Mouse (Mus musculus): ENCODE data around the gene Gm21987. TPM values are rescaled to one million over a fixed set of nuclear protein-coding genes. Genes with fewer than 3 reads are reported as not detected.
A peak's percentile ranks its signal among the peaks of the same experiment; 100 is the strongest.

Gene Gm21987
- total RNA-seq, 2 experiments from 2014 or later, result not detected

DNA sequence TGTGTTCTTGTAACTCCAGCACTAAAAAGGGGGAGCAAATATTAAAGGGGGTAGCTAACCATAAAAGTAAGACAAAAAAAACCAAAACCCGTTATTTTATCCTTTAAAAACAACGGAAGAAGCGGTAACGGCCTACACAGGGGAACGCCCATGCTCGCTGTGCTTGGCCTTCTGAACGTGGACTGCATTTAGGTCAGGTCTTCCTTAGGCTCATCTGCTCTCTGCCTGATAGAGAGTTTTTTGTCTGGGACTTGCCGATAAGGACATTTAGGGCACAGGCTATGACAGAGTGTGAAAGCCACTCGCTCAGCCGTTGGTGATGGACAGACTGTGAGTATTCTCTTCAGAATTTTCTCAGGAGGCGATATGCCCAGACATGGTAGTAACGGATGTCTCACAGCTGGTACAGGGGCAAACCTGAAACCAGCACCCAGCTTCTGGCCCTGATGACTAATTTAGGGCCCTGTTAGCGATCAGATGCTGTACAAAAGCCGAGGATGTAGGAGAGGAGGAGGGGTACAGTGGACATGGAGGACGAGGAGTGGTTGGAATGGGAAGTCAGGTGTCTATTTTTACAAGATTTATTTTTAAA lies 25.0 kb downstream of the Gm21987 start:
- DNase-seq, result no peak

GRCm38 (mm10) chr16:38372876-38373275 lies 26.0 kb downstream of the Gm21987 start:
- DNase-seq, result no peak

GRCm38 (mm10) chr16:38373439-38373838 lies 26.6 kb downstream of the Gm21987 start:
- no peak for DNase-seq

DNA sequence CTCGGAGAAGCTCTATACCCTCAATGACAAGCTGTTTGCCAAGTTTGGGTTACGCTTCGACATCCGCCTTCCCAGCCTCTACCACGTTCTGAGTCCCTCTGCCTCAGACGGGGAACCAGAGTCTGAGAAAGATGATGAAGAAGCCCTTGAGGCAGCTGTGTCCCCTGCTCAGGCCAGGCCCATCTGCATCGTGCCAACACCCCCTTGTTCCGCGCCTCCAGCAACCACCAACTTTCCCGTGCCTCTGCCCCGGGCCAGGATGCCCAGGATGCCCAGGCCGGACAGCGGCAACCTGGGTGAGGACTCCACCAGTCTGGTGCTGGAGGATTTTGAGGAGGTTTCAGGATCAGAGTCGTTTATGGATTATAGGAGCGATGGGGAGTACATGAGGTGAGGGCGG lies 27.1 kb downstream of the Gm21987 start:
- no peak for DNase-seq

DNA sequence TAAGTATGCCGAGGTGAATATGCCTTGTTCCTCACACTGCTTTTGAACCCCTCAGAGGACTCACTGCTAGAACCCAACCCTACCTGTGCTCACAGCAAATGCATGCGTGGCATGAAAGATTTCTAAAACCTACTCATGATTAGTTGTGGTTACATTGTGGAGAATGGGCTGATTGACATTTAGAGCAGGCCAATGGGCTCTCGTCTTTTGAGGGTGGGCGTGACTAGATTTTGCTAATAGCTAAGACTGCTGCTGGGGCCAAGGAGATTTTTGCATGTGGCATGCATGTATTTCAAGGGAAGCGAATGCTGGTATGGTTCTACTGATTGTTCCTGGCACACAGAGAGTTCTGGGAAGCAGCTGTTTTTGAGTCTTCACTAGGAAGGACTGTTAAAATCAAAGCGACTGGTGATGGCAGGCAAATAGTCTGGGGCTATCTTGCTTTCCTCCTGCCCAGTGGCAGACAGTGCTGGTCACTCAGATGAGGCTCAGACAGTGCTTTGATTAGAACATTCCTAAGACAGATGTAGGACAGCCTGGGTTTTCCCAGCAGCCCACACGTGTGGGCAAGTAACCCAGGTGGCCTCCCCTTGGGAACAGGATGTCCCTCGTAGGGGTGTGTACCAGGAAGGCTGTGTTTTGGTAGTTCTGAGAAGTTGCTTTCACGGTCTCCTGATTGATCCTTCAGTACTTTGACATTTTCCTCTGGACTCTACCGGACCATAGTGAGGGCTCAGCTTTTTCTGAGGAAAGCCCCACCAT lies 27.7 kb downstream of the Gm21987 start:
- no peak for DNase-seq

GRCm38 (mm10) chr16:38375182-38375581 lies 28.3 kb downstream of the Gm21987 start:
- DNase-seq, result no peak

DNA sequence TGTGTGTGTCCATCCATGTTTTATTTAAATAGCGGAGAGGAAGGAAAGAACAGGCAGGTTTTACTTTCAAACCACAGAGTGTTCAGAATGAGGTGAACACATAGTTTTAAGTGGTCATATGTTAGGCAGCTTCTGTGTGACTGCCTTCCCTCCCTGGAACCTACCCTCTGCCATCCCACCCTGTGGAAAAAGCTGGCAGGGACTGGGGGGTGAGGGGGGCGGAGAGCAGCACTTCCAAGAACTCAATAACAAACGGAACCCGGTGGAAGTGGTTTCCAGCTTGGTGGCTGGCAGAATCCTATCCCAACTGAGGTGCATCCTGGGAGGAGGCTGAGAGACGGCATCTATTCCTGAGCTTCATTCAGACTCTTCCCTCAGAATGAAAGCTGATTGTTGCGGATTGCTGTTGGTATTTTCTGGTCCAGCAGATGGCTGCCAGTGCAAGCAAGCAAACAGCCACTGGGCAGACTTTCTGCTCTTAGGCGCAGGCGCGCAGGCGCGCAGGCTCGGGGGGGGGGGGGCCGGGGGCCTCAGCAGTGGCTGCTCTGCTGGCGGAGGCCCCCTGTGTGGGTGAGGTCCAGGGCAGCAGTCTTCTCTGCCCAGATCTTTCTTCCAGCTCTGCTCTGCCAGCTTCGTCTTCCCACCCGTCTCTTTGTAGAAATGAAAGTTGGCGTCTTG lies 29.5 kb downstream of the Gm21987 start:
- peak; percentile 61 for DNase-seq

DNA sequence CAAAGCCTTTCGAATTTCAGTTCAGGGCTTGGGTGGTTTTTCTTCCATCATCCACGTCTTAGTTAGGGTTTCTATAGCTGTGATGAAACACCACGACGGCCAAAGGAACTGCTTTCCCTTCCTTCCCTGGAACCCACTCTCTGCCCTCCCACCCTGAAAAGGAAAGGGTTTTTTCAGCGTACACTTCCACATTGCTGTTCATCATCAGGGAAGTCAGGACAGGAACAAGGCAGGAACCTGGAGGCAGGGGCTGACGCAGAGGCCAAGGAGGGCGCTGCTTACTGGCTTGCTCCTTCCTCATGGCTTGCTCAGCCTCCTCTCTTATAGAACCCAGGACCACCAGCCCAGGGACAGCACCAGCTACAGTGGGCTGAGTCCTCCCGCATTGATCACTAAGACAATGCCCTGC lies 30.0 kb downstream of the Gm21987 start:
- peak; percentile 35 for DNase-seq

DNA sequence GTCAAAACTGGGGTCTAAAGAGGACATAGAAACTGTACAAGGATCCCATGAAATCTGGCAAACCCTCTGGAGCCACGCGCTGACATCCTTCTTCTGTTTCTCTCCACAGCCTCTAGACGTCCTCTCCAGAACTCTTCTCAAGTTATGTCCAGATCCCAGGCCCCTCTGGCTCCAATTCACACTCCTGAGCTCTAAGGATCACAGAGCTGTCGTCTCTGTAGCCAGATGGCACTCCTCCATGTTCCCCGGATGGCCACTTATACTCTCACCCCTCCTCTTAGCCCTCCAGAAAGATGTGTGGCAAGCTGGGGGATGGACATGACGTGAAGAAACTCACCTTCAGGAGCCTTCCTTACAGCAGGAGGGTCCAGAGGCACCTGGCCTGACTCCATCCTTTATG lies 30.7 kb downstream of the Gm21987 start:
- no peak for DNase-seq

- DNase-seq, result no peak
Measured at GRCm38 (mm10) chr16:38378591-38378990, 31.8 kb downstream of the Gm21987 start.

- no peak for DNase-seq
Measured at GRCm38 (mm10) chr16:38379088-38379487, 32.2 kb downstream of the Gm21987 start.

DNA sequence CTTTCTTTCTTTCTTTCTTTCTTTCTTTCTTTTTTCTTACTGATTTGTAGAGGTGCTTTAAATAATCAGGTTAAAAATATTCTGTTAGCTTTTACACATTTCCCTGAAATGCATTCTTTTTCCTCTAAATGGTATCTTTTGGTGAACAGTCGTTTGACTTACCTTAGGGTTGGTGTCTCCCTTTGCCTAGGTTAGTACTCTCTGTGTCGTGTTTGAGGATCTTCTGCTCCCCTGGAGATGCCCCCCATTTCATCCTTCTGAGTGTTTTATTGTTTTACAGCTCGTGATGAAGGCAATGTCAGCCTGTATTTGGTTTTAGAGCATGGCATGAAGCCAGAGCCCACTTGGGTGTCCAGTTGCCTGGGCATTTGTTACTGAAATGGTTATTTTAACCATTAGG lies 32.7 kb downstream of the Gm21987 start:
- DNase-seq, result no peak

- no peak for DNase-seq
Measured at GRCm38 (mm10) chr16:38379926-38380325, 33.1 kb downstream of the Gm21987 start.

DNA sequence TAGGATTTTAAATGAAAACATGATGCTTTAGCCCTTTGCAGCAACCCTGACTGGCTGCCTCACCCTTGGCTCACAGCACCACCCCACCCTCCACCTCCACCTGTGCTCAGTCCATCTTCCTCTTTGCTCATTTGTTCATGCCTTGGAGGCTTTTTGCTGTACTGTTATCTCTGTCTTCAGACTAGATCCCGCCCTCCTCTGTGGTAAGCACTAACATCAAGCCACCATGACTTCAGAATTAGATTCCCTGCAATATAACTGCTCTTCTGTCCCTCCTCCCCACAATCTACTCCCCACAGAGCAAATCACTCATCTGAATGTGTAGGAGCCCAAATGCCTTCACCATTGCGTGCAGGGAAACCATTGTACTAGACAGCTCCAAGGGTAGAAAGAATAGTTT lies 36.8 kb downstream of the Gm21987 start:
- DNase-seq, result no peak

- DNase-seq, result no peak
Measured at GRCm38 (mm10) chr16:38385184-38385634, 38.4 kb downstream of the Gm21987 start.

GRCm38 (mm10) chr16:38385700-38386099 lies 38.9 kb downstream of the Gm21987 start:
- no peak for DNase-seq

DNA sequence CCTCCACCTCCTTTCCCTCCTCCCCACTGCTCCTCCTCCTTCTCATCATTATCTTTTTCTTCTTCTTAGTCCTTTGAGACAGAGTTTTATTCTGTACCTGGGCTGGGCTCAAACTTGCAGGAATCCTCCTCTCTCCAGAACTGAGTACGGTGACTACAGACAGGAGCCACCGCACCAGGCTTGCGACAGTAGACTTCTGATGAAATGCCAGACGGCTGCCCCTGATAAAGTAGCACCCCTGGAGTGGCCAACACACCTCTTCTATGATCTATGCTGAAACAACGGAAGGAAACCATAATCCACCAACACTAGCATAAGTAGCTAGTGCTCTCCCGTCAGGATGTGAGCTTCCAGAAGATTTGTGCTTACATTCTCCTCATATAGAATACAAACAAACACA lies 40.5 kb downstream of the Gm21987 start:
- no peak for DNase-seq

DNA sequence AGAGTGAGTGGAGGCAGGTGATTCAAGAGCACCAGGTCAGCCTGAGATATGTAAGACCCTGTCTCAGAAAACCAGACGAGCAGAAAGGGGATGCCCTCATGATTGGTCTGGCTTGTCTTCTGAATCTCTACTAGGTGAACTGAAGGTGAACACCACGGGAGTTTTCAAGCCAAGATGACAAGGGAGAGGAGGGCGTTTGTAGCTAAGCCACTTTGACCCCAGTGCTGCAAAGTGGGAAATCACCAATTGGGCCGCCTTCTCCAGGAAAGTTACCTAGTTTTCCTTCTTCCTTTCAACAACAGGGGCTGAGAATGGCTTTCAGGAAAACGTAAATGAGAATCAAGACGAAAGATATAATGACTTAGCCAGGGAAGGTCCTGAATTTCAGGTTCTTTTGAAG lies 41.9 kb downstream of the Gm21987 start:
- DNase-seq, result no peak

DNA sequence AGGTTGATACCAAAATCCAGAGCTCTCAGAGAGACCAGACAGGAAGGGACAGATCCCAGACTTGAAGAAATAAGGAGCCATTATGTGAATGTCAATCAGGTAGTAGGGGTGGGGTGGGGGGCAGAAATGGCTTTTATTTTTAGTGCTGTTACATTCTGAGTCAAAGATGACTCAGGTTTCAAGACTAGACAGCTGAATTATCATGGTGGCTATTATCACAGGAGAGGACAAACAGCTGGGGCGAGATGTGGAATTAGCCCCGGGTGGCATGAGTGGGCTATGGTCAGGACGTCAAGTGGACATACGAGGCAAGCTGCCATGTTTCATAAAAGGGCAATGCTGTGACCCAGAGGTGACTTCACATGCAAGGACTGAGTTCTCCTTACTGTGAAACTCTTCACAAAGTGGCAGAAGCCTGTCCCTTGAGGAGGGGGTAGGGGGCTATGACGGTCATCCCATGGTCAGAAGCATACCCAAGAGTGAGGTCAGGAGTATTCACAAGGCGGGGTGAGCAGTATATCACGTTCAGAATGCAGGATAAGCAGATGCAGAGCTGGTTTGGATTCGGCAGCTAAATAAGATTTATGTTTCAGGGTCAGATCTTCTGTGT lies 42.5 kb downstream of the Gm21987 start:
- DNase-seq, result peak; percentile 20

DNA sequence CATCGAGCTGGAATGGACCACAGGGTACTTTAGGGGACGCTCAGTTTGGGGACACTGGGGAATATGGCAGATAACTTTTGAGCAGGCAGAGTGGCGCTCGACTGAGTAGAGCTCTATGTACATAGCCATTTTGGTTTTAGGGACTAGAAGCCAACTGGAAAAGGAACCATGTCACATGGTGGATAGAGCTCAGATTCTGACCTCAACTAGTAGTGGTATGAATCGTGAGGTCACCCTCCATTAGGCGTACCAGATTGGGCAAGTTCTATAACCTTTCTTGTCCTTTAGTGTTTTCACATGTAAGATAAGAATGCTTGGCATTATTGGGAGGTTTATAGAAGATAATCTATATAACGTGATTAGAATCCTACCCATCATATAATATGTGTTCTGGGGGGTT lies 43.5 kb downstream of the Gm21987 start:
- no peak for DNase-seq

GRCm38 (mm10) chr16:38392126-38392894 lies 45.5 kb downstream of the Gm21987 start:
- peak; percentile 53 for DNase-seq

GRCm38 (mm10) chr16:38394191-38394618 lies 47.4 kb downstream of the Gm21987 start:
- DNase-seq, result no peak
